Mouse (Mus musculus): ENCODE results near the gene Zscan2. TPM values are rescaled to one million over a fixed set of nuclear protein-coding genes. Genes with fewer than 3 reads are reported as not detected.

Zscan2 gene
- polyA plus RNA-seq, 1 experiment from 2014 or later: 1.4 TPM

DNA sequence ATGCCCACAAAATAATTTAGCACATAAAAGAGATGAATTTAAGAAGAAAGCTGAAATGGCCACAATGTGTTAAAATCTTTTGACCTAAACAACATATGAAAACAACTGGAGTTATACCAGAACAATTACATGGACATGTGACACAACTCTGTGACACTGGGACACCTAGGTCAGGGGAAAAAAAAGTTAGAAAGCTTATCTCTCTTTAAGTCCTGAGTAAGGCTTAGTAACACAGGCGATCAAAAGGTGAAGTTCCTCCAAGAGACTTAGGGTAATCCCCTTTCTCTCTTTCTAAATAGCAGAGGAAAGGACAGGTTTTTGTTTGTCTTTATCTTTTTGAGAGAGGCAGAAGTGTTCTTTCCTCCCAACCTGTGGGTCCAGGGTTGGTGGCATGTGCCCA is 20.5 kb upstream of the Zscan2 start:
- ATAC-seq (replicated peaks; ENCODE audit: extremely low read depth, insufficient read depth, low FRiP score): no peak
- Histone ChIP-seq H3K36me3 (ENCODE audit: control insufficient read depth, insufficient read depth) (no peaks in the 10 kb centered on the region), H3K4me2 (ENCODE audit: low read depth, low read length) (no peak overlapping the region), H3K4me3 (ENCODE audit: low read length) (no peak overlapping the region), H3K4me1 (ENCODE audit: control insufficient read depth, insufficient read depth, low read length) (peaks cover 8% of the 10 kb centered on the region; the same call in 1 of the 2 replicates), H3K27me3 (ENCODE audit: control insufficient read depth, insufficient read depth, low read length) (no peaks in the 10 kb centered on the region), H3K9ac (ENCODE audit: low read length) (no peak overlapping the region), H3K27ac (ENCODE audit: low read length) (no peak overlapping the region), H3K9me3 (replicated peaks; ENCODE audit: control insufficient read depth, low read length) (no peaks in the 10 kb centered on the region)
- 41% methylated on average over 1 of the region's 1 CpGs for WGBS

DNA sequence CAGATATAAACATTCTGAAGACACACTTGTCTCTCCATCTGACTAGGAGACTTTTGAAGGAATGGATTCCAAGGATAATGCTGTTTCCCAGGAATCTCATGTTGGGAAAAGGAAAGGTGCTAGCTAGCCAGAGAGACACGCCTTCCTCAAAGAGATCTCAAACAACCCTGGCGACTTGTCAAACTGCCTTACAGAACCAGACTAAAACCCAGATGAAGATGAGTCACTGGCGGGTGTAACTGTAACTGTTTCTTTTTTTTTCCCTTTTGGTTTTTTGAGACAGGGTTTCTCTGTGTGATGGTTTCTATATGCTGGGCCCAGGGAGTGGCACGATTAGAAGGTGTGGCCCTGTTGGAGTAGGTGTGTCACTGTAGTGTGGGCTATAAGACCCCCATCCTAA is 19.8 kb upstream of the Zscan2 start:
- WGBS: 73% methylated on average over 4 of the region's 4 CpGs
- Histone ChIP-seq H3K9ac (ENCODE audit: low read length) (no peak overlapping the region), H3K4me2 (ENCODE audit: low read depth, low read length) (no peak overlapping the region), H3K36me3 (ENCODE audit: control insufficient read depth, insufficient read depth) (no peaks in the 10 kb centered on the region), H3K27ac (ENCODE audit: low read length) (no peak overlapping the region), H3K9me3 (replicated peaks; ENCODE audit: control insufficient read depth, low read length) (no peaks in the 10 kb centered on the region), H3K4me1 (ENCODE audit: control insufficient read depth, insufficient read depth, low read length) (peaks cover 8% of the 10 kb centered on the region; the same call in 1 of the 2 replicates), H3K27me3 (ENCODE audit: control insufficient read depth, insufficient read depth, low read length) (no peaks in the 10 kb centered on the region), H3K4me3 (ENCODE audit: low read length) (no peak overlapping the region)
- ATAC-seq (replicated peaks; ENCODE audit: extremely low read depth, insufficient read depth, low FRiP score): no peak

GRCm38 (mm10) chr7:80842132-80842531 is 18.6 kb upstream of the Zscan2 start:
- no peak overlapping the region for H3K9ac ChIP-seq (ENCODE audit: low read length)
- H3K27ac ChIP-seq (ENCODE audit: low read length): no peak overlapping the region
- 66% methylated on average over 5 of the region's 5 CpGs for WGBS
- H3K36me3 ChIP-seq (ENCODE audit: control insufficient read depth, insufficient read depth): no peaks in the 10 kb centered on the region
- no peak overlapping the region for H3K4me2 ChIP-seq (ENCODE audit: low read depth, low read length)
- ATAC-seq (replicated peaks; ENCODE audit: extremely low read depth, insufficient read depth, low FRiP score): no peak
- no peak overlapping the region for H3K4me3 ChIP-seq (ENCODE audit: low read length)
- no peaks in the 10 kb centered on the region for H3K9me3 ChIP-seq (replicated peaks; ENCODE audit: control insufficient read depth, low read length)
- peaks cover 8% of the 10 kb centered on the region; the same call in 1 of the 2 replicates for H3K4me1 ChIP-seq (ENCODE audit: control insufficient read depth, insufficient read depth, low read length)
- H3K27me3 ChIP-seq (ENCODE audit: control insufficient read depth, insufficient read depth, low read length): no peaks in the 10 kb centered on the region

DNA sequence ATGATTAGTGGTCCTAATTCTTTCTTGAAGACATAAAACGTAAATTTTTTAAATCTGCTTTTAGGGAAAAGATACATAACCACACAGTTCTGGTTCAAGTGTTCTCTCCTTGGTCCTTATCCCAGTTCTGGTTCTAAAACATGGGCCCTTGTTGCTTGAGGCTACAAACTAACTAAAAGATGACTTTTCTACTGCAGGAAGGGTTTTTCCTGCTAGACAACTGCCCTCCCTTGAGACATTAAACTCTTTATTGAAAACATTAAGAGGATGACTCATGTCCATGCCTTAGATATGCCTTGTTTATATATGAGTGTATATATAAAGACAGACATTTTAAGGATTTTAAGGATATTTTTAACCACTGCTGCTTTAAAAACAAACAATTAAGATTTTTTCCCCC is 17.5 kb upstream of the Zscan2 start:
- Histone ChIP-seq H3K9me3 (replicated peaks; ENCODE audit: control insufficient read depth, low read length) (no peaks in the 10 kb centered on the region), H3K4me2 (ENCODE audit: low read depth, low read length) (no peak overlapping the region), H3K4me1 (ENCODE audit: control insufficient read depth, insufficient read depth, low read length) (peaks cover 1% of the 10 kb centered on the region; the same call in 1 of the 2 replicates), H3K27ac (ENCODE audit: low read length) (no peak overlapping the region), H3K9ac (ENCODE audit: low read length) (no peak overlapping the region), H3K36me3 (ENCODE audit: control insufficient read depth, insufficient read depth) (no peaks in the 10 kb centered on the region), H3K27me3 (ENCODE audit: control insufficient read depth, insufficient read depth, low read length) (no peaks in the 10 kb centered on the region), H3K4me3 (ENCODE audit: low read length) (no peak overlapping the region)
- WGBS: 67% methylated on average over 1 of the region's 1 CpGs
- ATAC-seq (replicated peaks; ENCODE audit: extremely low read depth, insufficient read depth, low FRiP score): no peak

- Histone ChIP-seq H3K27me3 (ENCODE audit: control insufficient read depth, insufficient read depth, low read length) (no peaks in the 10 kb centered on the region), H3K27ac (ENCODE audit: low read length) (no peak overlapping the region), H3K9ac (ENCODE audit: low read length) (no peak overlapping the region), H3K9me3 (replicated peaks; ENCODE audit: control insufficient read depth, low read length) (no peaks in the 10 kb centered on the region), H3K4me2 (ENCODE audit: low read depth, low read length) (no peak overlapping the region), H3K4me1 (ENCODE audit: control insufficient read depth, insufficient read depth, low read length) (peaks cover under 1% of the 10 kb centered on the region; the same call in 1 of the 2 replicates), H3K4me3 (ENCODE audit: low read length) (no peak overlapping the region), H3K36me3 (ENCODE audit: control insufficient read depth, insufficient read depth) (no peaks in the 10 kb centered on the region)
- no peak for ATAC-seq (replicated peaks; ENCODE audit: extremely low read depth, insufficient read depth, low FRiP score)
- WGBS: 88% methylated on average over 8 of the region's 8 CpGs
Measured at GRCm38 (mm10) chr7:80843910-80844640, 16.6 kb upstream of the Zscan2 start.

GRCm38 (mm10) chr7:80844691-80845090 is 16.0 kb upstream of the Zscan2 start:
- Histone ChIP-seq H3K9ac (ENCODE audit: low read length) (no peak overlapping the region), H3K9me3 (replicated peaks; ENCODE audit: control insufficient read depth, low read length) (no peaks in the 10 kb centered on the region), H3K27ac (ENCODE audit: low read length) (no peak overlapping the region), H3K4me2 (ENCODE audit: low read depth, low read length) (no peak overlapping the region), H3K36me3 (ENCODE audit: control insufficient read depth, insufficient read depth) (no peaks in the 10 kb centered on the region), H3K4me1 (ENCODE audit: control insufficient read depth, insufficient read depth, low read length) (peaks cover 5% of the 10 kb centered on the region), H3K27me3 (ENCODE audit: control insufficient read depth, insufficient read depth, low read length) (no peaks in the 10 kb centered on the region), H3K4me3 (ENCODE audit: low read length) (no peak overlapping the region)
- 92% methylated on average over 12 of the region's 12 CpGs for WGBS
- no peak for ATAC-seq (replicated peaks; ENCODE audit: extremely low read depth, insufficient read depth, low FRiP score)

DNA sequence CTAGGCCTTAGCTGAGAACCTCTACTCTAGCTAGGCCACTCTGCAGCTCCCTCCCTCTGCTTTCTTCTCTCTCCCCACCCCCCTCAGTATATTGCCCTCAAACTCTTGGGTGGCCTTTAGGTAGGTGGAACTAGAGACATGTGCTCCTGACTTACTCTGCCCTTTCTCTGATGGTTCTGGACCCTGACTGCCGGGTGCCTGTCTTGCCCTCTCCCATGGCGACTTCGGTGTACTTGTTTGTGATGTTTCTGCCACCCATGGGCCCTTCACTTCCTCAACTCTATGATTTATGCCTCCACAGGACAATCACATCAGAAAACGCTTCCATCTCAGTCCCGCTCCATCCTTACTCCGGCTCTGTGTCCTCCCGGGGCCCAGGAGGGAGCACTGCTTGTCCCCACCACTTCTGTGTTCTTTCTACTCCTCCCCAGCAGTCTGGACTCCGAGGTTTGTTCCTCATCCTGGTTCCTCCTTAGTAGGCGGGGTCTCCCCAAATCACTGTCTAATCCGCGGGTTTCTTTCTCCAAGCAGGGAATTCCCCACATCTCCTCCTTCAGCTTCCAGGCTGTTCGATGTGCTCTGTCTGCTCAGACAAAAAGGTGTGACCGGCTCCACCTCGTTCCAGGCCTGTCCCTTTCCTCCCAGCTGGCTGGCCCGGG is 15.0 kb upstream of the Zscan2 start:
- H3K4me2 ChIP-seq (ENCODE audit: low read depth, low read length): no peak overlapping the region
- H3K9ac ChIP-seq (ENCODE audit: low read length): no peak overlapping the region
- H3K4me1 ChIP-seq (ENCODE audit: control insufficient read depth, insufficient read depth, low read length): peaks cover 5% of the 10 kb centered on the region
- H3K36me3 ChIP-seq (ENCODE audit: control insufficient read depth, insufficient read depth): no peaks in the 10 kb centered on the region
- no peak overlapping the region for H3K27ac ChIP-seq (ENCODE audit: low read length)
- no peak overlapping the region for H3K4me3 ChIP-seq (ENCODE audit: low read length)
- H3K9me3 ChIP-seq (replicated peaks; ENCODE audit: control insufficient read depth, low read length): no peaks in the 10 kb centered on the region
- ATAC-seq (replicated peaks; ENCODE audit: extremely low read depth, insufficient read depth, low FRiP score): no peak
- H3K27me3 ChIP-seq (ENCODE audit: control insufficient read depth, insufficient read depth, low read length): no peaks in the 10 kb centered on the region
- 68% methylated on average over 15 of the region's 15 CpGs for WGBS

DNA sequence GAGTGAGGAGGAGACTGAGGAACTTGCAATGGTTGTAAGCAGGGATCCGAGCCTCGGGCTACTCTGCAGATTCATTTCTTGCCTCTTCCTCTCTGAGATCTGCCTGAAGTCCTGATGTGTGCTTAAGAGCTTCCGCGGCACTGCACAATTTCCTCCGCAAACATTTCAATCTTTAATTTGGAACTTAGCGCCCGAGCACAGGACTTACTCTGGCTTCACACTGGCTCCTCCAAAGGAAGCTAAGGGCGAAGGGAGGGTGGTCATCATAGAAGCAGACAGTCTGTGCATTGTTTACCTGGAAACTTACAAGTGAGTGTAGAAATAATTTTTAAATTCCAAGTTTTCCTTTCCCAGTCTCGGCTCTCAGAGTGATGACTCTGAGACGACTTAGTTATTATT is 14.4 kb upstream of the Zscan2 start:
- ATAC-seq (replicated peaks; ENCODE audit: extremely low read depth, insufficient read depth, low FRiP score): no peak
- Histone ChIP-seq H3K4me2 (ENCODE audit: low read depth, low read length) (no peak overlapping the region), H3K36me3 (ENCODE audit: control insufficient read depth, insufficient read depth) (no peaks in the 10 kb centered on the region), H3K27me3 (ENCODE audit: control insufficient read depth, insufficient read depth, low read length) (no peaks in the 10 kb centered on the region), H3K9me3 (replicated peaks; ENCODE audit: control insufficient read depth, low read length) (no peaks in the 10 kb centered on the region), H3K4me3 (ENCODE audit: low read length) (no peak overlapping the region), H3K27ac (ENCODE audit: low read length) (no peak overlapping the region), H3K9ac (ENCODE audit: low read length) (no peak overlapping the region), H3K4me1 (ENCODE audit: control insufficient read depth, insufficient read depth, low read length) (peaks cover 5% of the 10 kb centered on the region)
- WGBS: 88% methylated on average over 10 of the region's 10 CpGs

- WGBS: 85% methylated on average over 5 of the region's 5 CpGs
- no peak overlapping the region for H3K4me3 ChIP-seq (ENCODE audit: low read length)
- no peak for ATAC-seq (replicated peaks; ENCODE audit: extremely low read depth, insufficient read depth, low FRiP score)
- H3K4me2 ChIP-seq (ENCODE audit: low read depth, low read length): no peak overlapping the region
- no peaks in the 10 kb centered on the region for H3K36me3 ChIP-seq (ENCODE audit: control insufficient read depth, insufficient read depth)
- H3K9me3 ChIP-seq (replicated peaks; ENCODE audit: control insufficient read depth, low read length): no peaks in the 10 kb centered on the region
- no peak overlapping the region for H3K9ac ChIP-seq (ENCODE audit: low read length)
- H3K4me1 ChIP-seq (ENCODE audit: control insufficient read depth, insufficient read depth, low read length): peaks cover 5% of the 10 kb centered on the region
- H3K27ac ChIP-seq (ENCODE audit: low read length): no peak overlapping the region
- H3K27me3 ChIP-seq (ENCODE audit: control insufficient read depth, insufficient read depth, low read length): no peaks in the 10 kb centered on the region
Measured at GRCm38 (mm10) chr7:80846709-80847108, 14.0 kb upstream of the Zscan2 start.
